Mouse (Mus musculus): ENCODE measurements around the gene Eddm3b. TPM values are rescaled to one million over a fixed set of nuclear protein-coding genes. Genes with fewer than 3 reads are reported as not detected.
A peak's percentile ranks its signal among the peaks of the same experiment; 100 is the strongest.
"Not testable (repeated sequence)": the region's sequence is repeated elsewhere in the genome, so short reads cannot be mapped to it uniquely, and the experiment has no call there.

Eddm3b gene
- total RNA-seq, 2 experiments from 2014 or later: not detected

- intact Hi-C loops (cut with DNase I): no loop called here
- DNase-seq: no peak
Measured at GRCm38 (mm10) chr14:51140342-51140741, 26.1 kb downstream of the Eddm3b start.

GRCm38 (mm10) chr14:51142119-51142518 is 27.9 kb downstream of the Eddm3b start:
- intact Hi-C loops (cut with DNase I): no loop called here
- no peak for DNase-seq

- no peak for DNase-seq
- intact Hi-C loops (cut with DNase I): no loop called here
Measured at GRCm38 (mm10) chr14:51142568-51142967, 28.3 kb downstream of the Eddm3b start.

- peak; percentile 35 to 46 for DNase-seq
Measured at GRCm38 (mm10) chr14:51143287-51143686, 29.1 kb downstream of the Eddm3b start.

GRCm38 (mm10) chr14:51143937-51144336 is 29.7 kb downstream of the Eddm3b start:
- intact Hi-C loops (cut with DNase I): no loop called here
- no peak for DNase-seq

More at GRCm38 (mm10) chr14:51143287-51143686, 29.1 kb downstream of the Eddm3b start:
- intact Hi-C loops (cut with DNase I): no loop called here

- DNase-seq: no peak
Measured at GRCm38 (mm10) chr14:51144451-51144850, 30.2 kb downstream of the Eddm3b start.

GRCm38 (mm10) chr14:51145521-51145920 is 31.3 kb downstream of the Eddm3b start:
- DNase-seq: no peak
- intact Hi-C loops (cut with DNase I): no loop called here

More at GRCm38 (mm10) chr14:51144451-51144850, 30.2 kb downstream of the Eddm3b start:
- intact Hi-C loops (cut with DNase I): no loop called here

- no peak for DNase-seq
- intact Hi-C loops (cut with DNase I): no loop called here
Measured at GRCm38 (mm10) chr14:51146685-51147084, 32.5 kb downstream of the Eddm3b start, which contains the start of gene Rnase1. Gene Rnase1 (minus strand): TSS chr14:51146785.

GRCm38 (mm10) chr14:51148006-51148405 is 33.8 kb downstream of the Eddm3b start:
- DNase-seq: no peak
- intact Hi-C loops (cut with DNase I): no loop called here

- intact Hi-C loops (cut with DNase I): no loop called here
Measured at GRCm38 (mm10) chr14:51149164-51149563, 34.9 kb downstream of the Eddm3b start.

GRCm38 (mm10) chr14:51150206-51150831 is 36.1 kb downstream of the Eddm3b start:
- intact Hi-C loops (cut with DNase I): no loop called here
- no peak for DNase-seq

More at GRCm38 (mm10) chr14:51149164-51149563, 34.9 kb downstream of the Eddm3b start:
- no peak for DNase-seq

- no peak for DNase-seq
- intact Hi-C loops (cut with DNase I): no loop called here
Measured at GRCm38 (mm10) chr14:51152249-51152870, 38.1 kb downstream of the Eddm3b start.

GRCm38 (mm10) chr14:51156056-51156735 is 42.0 kb downstream of the Eddm3b start:
- intact Hi-C loops (cut with DNase I): no loop called here

GRCm38 (mm10) chr14:51156736-51157068 is 42.5 kb downstream of the Eddm3b start:
- intact Hi-C loops (cut with DNase I): no loop called here
- DNase-seq: no peak

More at GRCm38 (mm10) chr14:51156056-51156735, 42.0 kb downstream of the Eddm3b start:
- DNase-seq: no peak

- no peak for DNase-seq
- intact Hi-C loops (cut with DNase I): no loop called here
Measured at GRCm38 (mm10) chr14:51157072-51157471, 42.8 kb downstream of the Eddm3b start.

GRCm38 (mm10) chr14:51161976-51162375 is 47.8 kb downstream of the Eddm3b start, which contains the start of gene Rnase2b:
Gene Rnase2b (plus strand): TSS chr14:51162260.
- intact Hi-C loops (cut with DNase I); DNase-seq: not testable (repeated sequence)

- DNase-seq; intact Hi-C loops (cut with DNase I): not testable (repeated sequence)
Measured at GRCm38 (mm10) chr14:51163323-51163722, 49.1 kb downstream of the Eddm3b start.

- intact Hi-C loops (cut with DNase I): no loop called here
- DNase-seq: no peak
Measured at GRCm38 (mm10) chr14:51165435-51165834, 51.2 kb downstream of the Eddm3b start.

GRCm38 (mm10) chr14:51166068-51166467 is 51.8 kb downstream of the Eddm3b start:
- intact Hi-C loops (cut with DNase I): no loop called here
- DNase-seq: no peak

All from heart, postnatal 10 days (tissue).